Mouse (Mus musculus): ENCODE results near the gene Tmtc2. TPM values are rescaled to one million over a fixed set of nuclear protein-coding genes. Genes with fewer than 3 reads are reported as not detected.

Tmtc2 gene
- polyA plus RNA-seq, 1 experiment from 2014 or later: 9.6 TPM

GRCm38 (mm10) chr10:105381705-105382104 lies 192.5 kb downstream of the Tmtc2 start:
- 93% methylated on average over 1 of the region's 1 CpGs for WGBS
- no peaks in the 10 kb centered on the region for H3K36me3 ChIP-seq (ENCODE audit: control insufficient read depth, insufficient read depth, low read length)
- no peak for ATAC-seq (ENCODE audit: insufficient read depth, low FRiP score)

GRCm38 (mm10) chr10:105381202-105381601 lies 193.0 kb downstream of the Tmtc2 start:
- Histone ChIP-seq H3K4me2 (ENCODE audit: low read depth, low read length) (no peak overlapping the region), H3K36me3 (ENCODE audit: control insufficient read depth, insufficient read depth, low read length) (no peaks in the 10 kb centered on the region), H3K9ac (ENCODE audit: low read length) (no peak overlapping the region), H3K4me3 (replicated peaks; ENCODE audit: low read length) (no peak overlapping the region), H3K27me3 (ENCODE audit: control insufficient read depth, insufficient read depth, low read length) (no peaks in the 10 kb centered on the region), H3K9me3 (replicated peaks; ENCODE audit: control insufficient read depth, low read length) (no peaks in the 10 kb centered on the region), H3K27ac (ENCODE audit: low read length) (no peak overlapping the region), H3K4me1 (ENCODE audit: control insufficient read depth, insufficient read depth, low read length) (no peaks in the 10 kb centered on the region; the same call in 1 of the 2 replicates)
- 73% methylated on average over 5 of the region's 5 CpGs for WGBS
- ATAC-seq (ENCODE audit: insufficient read depth, low FRiP score): no peak

More at GRCm38 (mm10) chr10:105381705-105382104, 192.5 kb downstream of the Tmtc2 start:
- H3K4me2 ChIP-seq (ENCODE audit: low read depth, low read length): no peak overlapping the region
- no peak overlapping the region for H3K27ac ChIP-seq (ENCODE audit: low read length)
- H3K9ac ChIP-seq (ENCODE audit: low read length): no peak overlapping the region
- H3K4me3 ChIP-seq (replicated peaks; ENCODE audit: low read length): no peak overlapping the region
- no peaks in the 10 kb centered on the region for H3K27me3 ChIP-seq (ENCODE audit: control insufficient read depth, insufficient read depth, low read length)
- no peaks in the 10 kb centered on the region; the same call in 1 of the 2 replicates for H3K4me1 ChIP-seq (ENCODE audit: control insufficient read depth, insufficient read depth, low read length)
- H3K9me3 ChIP-seq (replicated peaks; ENCODE audit: control insufficient read depth, low read length): no peaks in the 10 kb centered on the region

DNA sequence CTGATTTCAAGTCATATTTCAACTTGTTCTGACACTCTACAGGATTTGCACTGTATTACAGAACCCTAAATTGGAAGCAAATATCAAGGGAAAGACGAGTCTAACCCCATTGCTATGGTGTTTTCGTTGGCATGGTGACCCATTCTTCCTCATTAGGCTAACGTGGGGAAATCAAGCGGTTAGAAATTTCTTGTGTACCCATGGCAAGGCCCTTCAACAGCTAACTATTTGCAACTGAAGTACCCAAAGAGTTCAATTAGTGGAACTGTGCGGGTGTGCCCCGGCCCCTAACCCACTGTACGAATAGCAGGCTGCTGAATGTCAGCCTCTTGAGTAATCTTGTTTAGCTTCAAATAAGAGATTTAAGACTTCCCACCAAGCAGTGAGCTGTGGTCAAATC lies 193.7 kb downstream of the Tmtc2 start:
- WGBS: 75% methylated on average over 7 of the region's 7 CpGs
- Histone ChIP-seq H3K4me1 (ENCODE audit: control insufficient read depth, insufficient read depth, low read length) (no peaks in the 10 kb centered on the region; the same call in 1 of the 2 replicates), H3K27me3 (ENCODE audit: control insufficient read depth, insufficient read depth, low read length) (no peaks in the 10 kb centered on the region), H3K9me3 (replicated peaks; ENCODE audit: control insufficient read depth, low read length) (no peaks in the 10 kb centered on the region), H3K9ac (ENCODE audit: low read length) (no peak overlapping the region), H3K4me2 (ENCODE audit: low read depth, low read length) (no peak overlapping the region), H3K36me3 (ENCODE audit: control insufficient read depth, insufficient read depth, low read length) (no peaks in the 10 kb centered on the region), H3K4me3 (replicated peaks; ENCODE audit: low read length) (no peak overlapping the region), H3K27ac (ENCODE audit: low read length) (no peak overlapping the region)
- ATAC-seq (ENCODE audit: insufficient read depth, low FRiP score): no peak

DNA sequence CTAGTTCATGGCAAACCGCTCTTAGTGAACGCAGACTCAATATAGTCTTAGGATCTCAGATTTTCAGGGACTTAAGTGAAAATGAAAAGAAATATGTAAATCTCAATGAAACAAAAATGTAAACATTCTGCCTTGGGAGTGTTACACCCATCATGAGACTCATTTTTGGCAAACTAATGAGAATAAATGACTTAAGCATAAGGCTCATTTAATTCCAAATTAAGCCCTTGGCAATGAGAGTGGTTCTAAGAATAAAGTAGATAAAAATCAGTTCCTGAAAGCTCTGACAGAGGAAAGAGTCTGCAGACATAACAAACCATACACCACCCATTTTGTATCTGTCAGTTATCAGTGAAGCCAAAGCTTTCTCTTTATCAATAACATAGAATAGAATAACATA lies 196.5 kb downstream of the Tmtc2 start:
- Histone ChIP-seq H3K4me2 (ENCODE audit: low read depth, low read length) (no peak overlapping the region), H3K4me1 (ENCODE audit: control insufficient read depth, insufficient read depth, low read length) (no peaks in the 10 kb centered on the region), H3K36me3 (ENCODE audit: control insufficient read depth, insufficient read depth, low read length) (no peaks in the 10 kb centered on the region), H3K9ac (ENCODE audit: low read length) (no peak overlapping the region), H3K4me3 (replicated peaks; ENCODE audit: low read length) (no peak overlapping the region), H3K27ac (ENCODE audit: low read length) (no peak overlapping the region), H3K27me3 (ENCODE audit: control insufficient read depth, insufficient read depth, low read length) (no peaks in the 10 kb centered on the region), H3K9me3 (replicated peaks; ENCODE audit: control insufficient read depth, low read length) (0 out of 2 replicates have a peak, but pooled peaks cover 4% of the 10 kb centered on the region)
- no peak for ATAC-seq (ENCODE audit: insufficient read depth, low FRiP score)
- WGBS: 77% methylated on average over 2 of the region's 2 CpGs

GRCm38 (mm10) chr10:105373265-105373664 lies 201.0 kb downstream of the Tmtc2 start:
- Histone ChIP-seq H3K4me1 (ENCODE audit: control insufficient read depth, insufficient read depth, low read length) (no peaks in the 10 kb centered on the region), H3K27ac (ENCODE audit: low read length) (no peak overlapping the region), H3K27me3 (ENCODE audit: control insufficient read depth, insufficient read depth, low read length) (no peaks in the 10 kb centered on the region), H3K4me3 (replicated peaks; ENCODE audit: low read length) (no peak overlapping the region), H3K9ac (ENCODE audit: low read length) (no peak overlapping the region), H3K4me2 (ENCODE audit: low read depth, low read length) (no peak overlapping the region), H3K36me3 (ENCODE audit: control insufficient read depth, insufficient read depth, low read length) (no peaks in the 10 kb centered on the region), H3K9me3 (replicated peaks; ENCODE audit: control insufficient read depth, low read length) (0 out of 2 replicates have a peak, but pooled peaks cover 4% of the 10 kb centered on the region)
- no peak for ATAC-seq (ENCODE audit: insufficient read depth, low FRiP score)
- WGBS: 95% methylated on average over 8 of the region's 8 CpGs

GRCm38 (mm10) chr10:105368242-105368641 lies 206.0 kb downstream of the Tmtc2 start:
- WGBS: 83% methylated on average over 8 of the region's 8 CpGs
- Histone ChIP-seq H3K9me3 (replicated peaks; ENCODE audit: control insufficient read depth, low read length) (0 out of 2 replicates have a peak, but pooled peaks cover under 1% of the 10 kb centered on the region), H3K27me3 (ENCODE audit: control insufficient read depth, insufficient read depth, low read length) (no peaks in the 10 kb centered on the region), H3K4me1 (ENCODE audit: control insufficient read depth, insufficient read depth, low read length) (no peaks in the 10 kb centered on the region), H3K9ac (ENCODE audit: low read length) (no peak overlapping the region), H3K36me3 (ENCODE audit: control insufficient read depth, insufficient read depth, low read length) (no peaks in the 10 kb centered on the region), H3K4me3 (replicated peaks; ENCODE audit: low read length) (no peak overlapping the region), H3K27ac (ENCODE audit: low read length) (no peak overlapping the region), H3K4me2 (ENCODE audit: low read depth, low read length) (no peak overlapping the region)
- ATAC-seq (ENCODE audit: insufficient read depth, low FRiP score): no peak

- H3K27me3 ChIP-seq (ENCODE audit: control insufficient read depth, insufficient read depth, low read length): no peaks in the 10 kb centered on the region
- no peaks in the 10 kb centered on the region for H3K4me1 ChIP-seq (ENCODE audit: control insufficient read depth, insufficient read depth, low read length)
- no peak overlapping the region for H3K27ac ChIP-seq (ENCODE audit: low read length)
- WGBS: 77% methylated on average over 3 of the region's 3 CpGs
- no peaks in the 10 kb centered on the region for H3K36me3 ChIP-seq (ENCODE audit: control insufficient read depth, insufficient read depth, low read length)
- no peaks in the 10 kb centered on the region for H3K9me3 ChIP-seq (replicated peaks; ENCODE audit: control insufficient read depth, low read length)
- no peak overlapping the region for H3K4me2 ChIP-seq (ENCODE audit: low read depth, low read length)
- no peak overlapping the region for H3K4me3 ChIP-seq (replicated peaks; ENCODE audit: low read length)
- no peak for ATAC-seq (ENCODE audit: insufficient read depth, low FRiP score)
- no peak overlapping the region for H3K9ac ChIP-seq (ENCODE audit: low read length)
Observed at GRCm38 (mm10) chr10:105364480-105364879, 209.8 kb downstream of the Tmtc2 start.

- Histone ChIP-seq H3K27ac (ENCODE audit: low read length) (no peak overlapping the region), H3K4me3 (replicated peaks; ENCODE audit: low read length) (no peak overlapping the region), H3K4me1 (ENCODE audit: control insufficient read depth, insufficient read depth, low read length) (no peaks in the 10 kb centered on the region), H3K4me2 (ENCODE audit: low read depth, low read length) (no peak overlapping the region), H3K9ac (ENCODE audit: low read length) (no peak overlapping the region), H3K27me3 (ENCODE audit: control insufficient read depth, insufficient read depth, low read length) (no peaks in the 10 kb centered on the region), H3K36me3 (ENCODE audit: control insufficient read depth, insufficient read depth, low read length) (no peaks in the 10 kb centered on the region), H3K9me3 (replicated peaks; ENCODE audit: control insufficient read depth, low read length) (no peaks in the 10 kb centered on the region)
- peak; percentile 47; the same call in 1 of the 2 replicates for ATAC-seq (ENCODE audit: insufficient read depth, low FRiP score)
- WGBS: 73% methylated on average over 2 of the region's 2 CpGs
Observed at GRCm38 (mm10) chr10:105350301-105350700, 223.9 kb downstream of the Tmtc2 start.

DNA sequence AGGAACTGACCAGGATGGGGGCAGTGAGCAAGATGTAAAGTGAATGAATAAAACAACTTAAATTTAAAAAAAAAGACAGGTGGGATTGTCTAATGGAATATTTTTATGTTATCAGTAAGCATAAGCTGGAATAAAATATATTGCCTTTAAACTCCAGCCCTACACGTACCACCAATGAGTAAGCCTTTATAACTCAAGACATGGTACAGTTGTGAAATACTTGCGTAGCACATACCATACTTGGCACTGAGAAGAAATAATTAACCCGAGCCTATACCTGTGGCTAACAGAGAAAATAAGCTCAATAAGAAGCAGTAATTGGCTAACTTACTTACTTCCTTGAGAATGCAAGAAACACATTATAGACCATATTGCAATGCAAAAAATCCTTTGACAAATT lies 228.3 kb downstream of the Tmtc2 start:
- H3K9me3 ChIP-seq (replicated peaks; ENCODE audit: control insufficient read depth, low read length): no peaks in the 10 kb centered on the region
- no peaks in the 10 kb centered on the region for H3K4me1 ChIP-seq (ENCODE audit: control insufficient read depth, insufficient read depth, low read length)
- H3K27me3 ChIP-seq (ENCODE audit: control insufficient read depth, insufficient read depth, low read length): no peaks in the 10 kb centered on the region
- 84% methylated on average over 3 of the region's 3 CpGs for WGBS
- H3K27ac ChIP-seq (ENCODE audit: low read length): no peak overlapping the region
- H3K4me2 ChIP-seq (ENCODE audit: low read depth, low read length): no peak overlapping the region
- no peak overlapping the region for H3K4me3 ChIP-seq (replicated peaks; ENCODE audit: low read length)
- no peaks in the 10 kb centered on the region for H3K36me3 ChIP-seq (ENCODE audit: control insufficient read depth, insufficient read depth, low read length)
- ATAC-seq (ENCODE audit: insufficient read depth, low FRiP score): no peak
- no peak overlapping the region for H3K9ac ChIP-seq (ENCODE audit: low read length)

DNA sequence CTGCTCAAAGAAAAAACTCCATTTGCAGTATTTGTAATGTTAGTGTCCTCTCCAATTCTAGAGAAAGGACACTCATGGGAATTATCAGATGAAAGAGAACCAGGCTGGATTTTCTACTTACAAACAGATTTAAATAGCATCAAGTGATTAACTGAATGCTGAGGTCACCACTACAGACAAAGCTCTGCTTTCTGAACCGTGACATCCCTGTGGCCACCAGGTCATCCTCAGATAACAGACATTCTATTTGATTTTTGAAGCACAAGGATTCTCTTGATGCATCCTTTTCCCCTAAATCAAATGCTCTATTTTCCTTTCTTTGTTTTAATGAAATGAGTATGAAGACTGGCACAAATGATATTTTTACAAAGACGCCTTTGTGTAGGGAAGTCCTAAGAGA lies 241.4 kb downstream of the Tmtc2 start:
- no peak for ATAC-seq (ENCODE audit: insufficient read depth, low FRiP score)
- Histone ChIP-seq H3K4me3 (replicated peaks; ENCODE audit: low read length) (no peak overlapping the region), H3K4me2 (ENCODE audit: low read depth, low read length) (no peak overlapping the region), H3K4me1 (ENCODE audit: control insufficient read depth, insufficient read depth, low read length) (no peaks in the 10 kb centered on the region), H3K9ac (ENCODE audit: low read length) (no peak overlapping the region), H3K27ac (ENCODE audit: low read length) (no peak overlapping the region), H3K27me3 (ENCODE audit: control insufficient read depth, insufficient read depth, low read length) (no peaks in the 10 kb centered on the region), H3K36me3 (ENCODE audit: control insufficient read depth, insufficient read depth, low read length) (no peaks in the 10 kb centered on the region), H3K9me3 (replicated peaks; ENCODE audit: control insufficient read depth, low read length) (no peaks in the 10 kb centered on the region)
- WGBS: 75% methylated on average over 2 of the region's 2 CpGs
